In genomic region chr14:25226155-25226839, GRCm38 (mm10) we compare ENCODE assay signal across 8 mouse cellular contexts.
DNase-seq lines count a peak whose midpoint lies in the region; ATAC-seq and TF ChIP-seq lines count a peak whose summit lies in the region.

No protein-coding gene starts in this region.

- H3K27me3 ChIP-seq in intestine, embryonic 14.5 days (replicated peaks; ENCODE audit: control insufficient read depth, insufficient read depth, low read length) = no peaks in the 10 kb centered on the region

- peak overlapping the region; percentile 11; the same call in 1 of the 2 replicates for H3K4me3 ChIP-seq in intestine, embryonic 14.5 days (ENCODE audit: low read depth, low read length)
- peak overlapping the region; percentile 21; the same call in 1 of the 2 replicates for H3K4me3 ChIP-seq in left cerebral cortex, adult 2 months

- peak; percentile 87 for ATAC-seq in intestine, embryonic 14.5 days (replicated peaks; ENCODE audit: low FRiP score, low TSS enrichment, low read depth)

- no peaks in the 10 kb centered on the region for H3K36me3 ChIP-seq in intestine, embryonic 14.5 days (ENCODE audit: control insufficient read depth, insufficient read depth, low read length)

- no peak for TF ChIP-seq CTCF in left cerebral cortex, adult 2 months (IDR thresholded peaks at IDR 0.05)

- 8% methylated on average over 11 of the region's 11 CpGs for WGBS in intestine, embryonic 14.5 days

- no peaks in the 10 kb centered on the region for H3K9me3 ChIP-seq in intestine, embryonic 14.5 days (ENCODE audit: control insufficient read depth, low read length)

- peaks cover 53% of the 10 kb centered on the region for H3K4me1 ChIP-seq in intestine, embryonic 14.5 days (replicated peaks; ENCODE audit: control insufficient read depth, insufficient read depth, low read length)

- intact Hi-C loops in left cerebral cortex, adult 2 months (cut with DNase I) = loop anchor here (2.0 to 5.0 kb wide), 2 partner anchors 79 to 153 kb away; no protein-coding TSS in a partner anchor

- 0 out of 2 replicates have a peak overlapping the region, but pooled peaks have one; percentile 32 for H3K9ac ChIP-seq in intestine, embryonic 14.5 days (ENCODE audit: low read length)

- peak; percentile 60 to 73 for DNase-seq in adrenal gland, adult 18-20 months (ENCODE audit: low spot score in 2 of 2)
- peak; percentile 52 for DNase-seq in embryo, embryonic 11.5 days (ENCODE audit: low read depth, low spot score)
- peak; percentile 90 for DNase-seq in gastrocnemius, postnatal 25 days
- DNase-seq in intestine, embryonic 14.5 days (ENCODE audit: low spot score) = peak; percentile 65
- peak; percentile 87 to 89 for DNase-seq in left cerebral cortex, adult 2 months (ENCODE audit: extremely low spot score in 1 of 2, low spot score in 2 of 2)
- peak; percentile 83 for DNase-seq in lung, postnatal 14 days
- DNase-seq in right cerebral cortex, postnatal 14 days = peak; percentile 85
- DNase-seq in c-Kit-positive CD71-positive TER-119-positive erythroid progenitor cells, embryonic 14.5 days (ENCODE audit: low spot score) = no peak

- H3K4me2 ChIP-seq in intestine, embryonic 14.5 days (ENCODE audit: low read length) = peak overlapping the region; percentile 39

- peak overlapping the region; percentile 93 for H3K27ac ChIP-seq in intestine, embryonic 14.5 days (ENCODE audit: low read depth)
- H3K27ac ChIP-seq in left cerebral cortex, adult 2 months = peak overlapping the region; percentile 87
